Mouse (Mus musculus): ENCODE measurements around the gene Slc25a51. TPM values are rescaled to one million over a fixed set of nuclear protein-coding genes. Genes with fewer than 3 reads are reported as not detected.

Slc25a51 gene
- polyA plus RNA-seq, 1 experiment from 2014 or later: 77.6 TPM

DNA sequence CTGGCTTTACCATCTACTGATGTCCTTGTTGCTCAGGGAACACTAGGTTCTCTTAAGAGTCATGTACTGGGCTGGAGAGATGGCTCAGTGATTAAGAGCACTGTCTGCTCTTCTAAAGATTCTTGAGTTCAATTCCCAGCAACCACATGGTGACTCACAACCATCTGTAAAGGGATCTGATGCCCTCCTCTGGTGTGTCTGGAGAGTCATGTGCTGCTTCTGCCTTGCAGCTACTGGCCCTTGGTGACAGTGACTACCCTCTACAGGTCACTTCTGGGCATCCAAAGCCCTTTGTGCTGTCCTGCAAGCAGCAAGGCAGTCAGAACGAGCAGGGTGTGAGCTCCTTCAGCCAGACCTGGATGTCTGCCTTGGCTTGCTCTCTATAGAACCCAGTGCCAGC, 33.2 kb upstream of the Slc25a51 start:
- no peak for ATAC-seq (replicated peaks)

GRCm38 (mm10) chr4:45439281-45439680, 30.7 kb upstream of the Slc25a51 start:
- Histone ChIP-seq H3K9ac (no peak overlapping the region), H3K4me3 (no peak overlapping the region), H3K9me3 (no peaks in the 10 kb centered on the region), H3K27me3 (replicated peaks) (no peaks in the 10 kb centered on the region), H3K36me3 (replicated peaks) (no peaks in the 10 kb centered on the region), H3K4me1 (peaks cover 33% of the 10 kb centered on the region), H3K27ac (no peak overlapping the region), H3K4me2 (no peak overlapping the region)
- WGBS: 48% methylated on average over 5 of the region's 5 CpGs
- no peak for ATAC-seq (replicated peaks)

More for the DNA sequence above, 33.2 kb upstream of the Slc25a51 start:
- 79% methylated on average over 1 of the region's 1 CpGs for WGBS
- Histone ChIP-seq H3K4me2 (no peak overlapping the region), H3K4me3 (no peak overlapping the region), H3K4me1 (peaks cover 19% of the 10 kb centered on the region), H3K27ac (no peak overlapping the region), H3K36me3 (replicated peaks) (no peaks in the 10 kb centered on the region), H3K9ac (no peak overlapping the region), H3K9me3 (no peaks in the 10 kb centered on the region), H3K27me3 (replicated peaks) (no peaks in the 10 kb centered on the region)

GRCm38 (mm10) chr4:45437010-45437409, 28.4 kb upstream of the Slc25a51 start:
- H3K4me2 ChIP-seq: no peak overlapping the region
- H3K4me1 ChIP-seq: peaks cover 35% of the 10 kb centered on the region
- H3K9me3 ChIP-seq: no peaks in the 10 kb centered on the region
- no peak for ATAC-seq (replicated peaks)
- H3K27me3 ChIP-seq (replicated peaks): no peaks in the 10 kb centered on the region
- H3K4me3 ChIP-seq: no peak overlapping the region
- no peak overlapping the region for H3K27ac ChIP-seq
- H3K36me3 ChIP-seq (replicated peaks): no peaks in the 10 kb centered on the region
- H3K9ac ChIP-seq: peak overlapping the region; percentile 11; the same call in 1 of the 2 replicates
- 43% methylated on average over 3 of the region's 3 CpGs for WGBS

DNA sequence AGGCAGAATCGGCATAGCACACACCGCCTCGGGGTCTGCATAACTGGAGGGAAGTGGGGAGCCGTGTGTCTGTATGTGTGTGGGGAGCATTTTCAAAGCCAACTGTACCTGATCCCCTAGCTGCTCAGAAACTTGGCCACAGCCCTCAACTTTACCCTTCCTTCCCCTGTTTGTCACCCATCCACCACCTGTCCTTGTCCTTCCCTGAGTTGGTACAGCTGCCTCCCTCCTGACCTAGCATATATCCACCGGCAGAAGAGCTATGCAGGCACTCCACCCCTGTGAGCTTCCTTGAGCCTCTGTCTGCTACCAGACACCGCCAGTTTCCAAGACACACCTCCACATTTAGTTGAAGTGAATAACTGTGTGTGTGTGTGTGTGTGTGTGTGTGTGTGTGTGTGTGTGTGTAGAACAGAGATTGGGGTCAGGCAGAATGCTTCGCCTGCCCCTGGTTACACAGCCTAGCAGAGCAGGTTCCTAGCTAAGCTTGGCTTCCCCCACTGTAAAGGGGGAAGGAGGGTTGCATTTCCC, 27.9 kb upstream of the Slc25a51 start:
- Histone ChIP-seq H3K4me1 (peaks cover 35% of the 10 kb centered on the region), H3K27ac (peak overlapping the region; percentile 35; the same call in 1 of the 2 replicates), H3K4me3 (no peak overlapping the region), H3K9ac (no peak overlapping the region), H3K4me2 (no peak overlapping the region), H3K36me3 (replicated peaks) (no peaks in the 10 kb centered on the region), H3K27me3 (replicated peaks) (no peaks in the 10 kb centered on the region), H3K9me3 (no peaks in the 10 kb centered on the region)
- 61% methylated on average over 7 of the region's 7 CpGs for WGBS
- ATAC-seq (replicated peaks): no peak; the same call in 1 of the 2 replicates

DNA sequence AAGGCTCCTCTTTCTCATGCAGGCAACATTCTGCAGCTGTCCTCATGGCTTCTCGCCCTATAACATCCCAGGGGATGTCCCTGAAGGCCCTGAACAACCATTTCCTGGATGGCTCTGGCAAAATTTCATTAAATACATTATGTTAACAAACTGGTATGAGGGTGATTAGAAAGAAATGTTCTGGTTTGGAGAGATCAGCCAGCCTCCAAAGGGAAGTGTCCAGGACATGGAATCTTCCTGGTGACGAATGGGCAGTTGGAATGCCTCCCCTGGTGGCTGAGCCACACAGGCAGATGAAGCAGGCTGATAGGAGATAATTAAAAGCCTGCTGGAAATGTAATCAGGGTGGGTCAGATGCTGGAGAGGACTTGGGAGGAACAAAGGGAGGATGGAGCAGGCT, 27.3 kb upstream of the Slc25a51 start:
- Histone ChIP-seq H3K27me3 (replicated peaks) (no peaks in the 10 kb centered on the region), H3K4me1 (peaks cover 35% of the 10 kb centered on the region), H3K4me2 (no peak overlapping the region), H3K27ac (peak overlapping the region; percentile 35; the same call in 1 of the 2 replicates), H3K36me3 (replicated peaks) (no peaks in the 10 kb centered on the region), H3K9me3 (no peaks in the 10 kb centered on the region), H3K4me3 (no peak overlapping the region), H3K9ac (no peak overlapping the region)
- 48% methylated on average over 2 of the region's 2 CpGs for WGBS
- ATAC-seq (replicated peaks): no peak

- WGBS: 72% methylated on average over 4 of the region's 4 CpGs
- Histone ChIP-seq H3K27me3 (replicated peaks) (no peaks in the 10 kb centered on the region), H3K4me1 (peaks cover 35% of the 10 kb centered on the region), H3K4me3 (no peak overlapping the region), H3K9me3 (no peaks in the 10 kb centered on the region), H3K4me2 (no peak overlapping the region), H3K36me3 (replicated peaks) (no peaks in the 10 kb centered on the region), H3K27ac (no peak overlapping the region), H3K9ac (no peak overlapping the region)
- no peak for ATAC-seq (replicated peaks)
These were observed 26.1 kb upstream of the Slc25a51 start for GRCm38 (mm10) chr4:45434681-45435080.

DNA sequence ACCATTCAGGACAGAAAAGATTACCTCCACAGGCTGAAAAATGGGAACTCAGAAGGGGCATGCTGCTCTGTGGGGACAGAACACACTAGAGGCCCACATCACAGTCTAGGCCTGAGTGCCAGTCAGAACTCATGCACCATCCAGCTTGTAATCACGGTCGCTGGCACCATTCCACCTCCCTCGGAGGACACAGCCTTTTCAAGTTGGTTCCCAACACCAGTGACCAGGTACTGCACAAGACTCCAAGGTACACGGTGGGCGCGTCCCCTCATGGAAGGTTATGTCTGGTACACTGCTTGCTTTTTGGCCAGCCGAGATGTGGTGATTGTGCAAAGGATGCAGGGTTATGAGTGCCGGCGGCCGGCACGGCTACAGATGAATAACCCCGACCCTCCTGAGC, 25.5 kb upstream of the Slc25a51 start:
- Histone ChIP-seq H3K9ac (no peak overlapping the region), H3K27ac (no peak overlapping the region), H3K9me3 (no peaks in the 10 kb centered on the region), H3K36me3 (replicated peaks) (no peaks in the 10 kb centered on the region), H3K4me2 (no peak overlapping the region), H3K4me3 (no peak overlapping the region), H3K4me1 (peaks cover 37% of the 10 kb centered on the region), H3K27me3 (replicated peaks) (no peaks in the 10 kb centered on the region)
- ATAC-seq (replicated peaks): no peak
- WGBS: 77% methylated on average over 12 of the region's 12 CpGs

DNA sequence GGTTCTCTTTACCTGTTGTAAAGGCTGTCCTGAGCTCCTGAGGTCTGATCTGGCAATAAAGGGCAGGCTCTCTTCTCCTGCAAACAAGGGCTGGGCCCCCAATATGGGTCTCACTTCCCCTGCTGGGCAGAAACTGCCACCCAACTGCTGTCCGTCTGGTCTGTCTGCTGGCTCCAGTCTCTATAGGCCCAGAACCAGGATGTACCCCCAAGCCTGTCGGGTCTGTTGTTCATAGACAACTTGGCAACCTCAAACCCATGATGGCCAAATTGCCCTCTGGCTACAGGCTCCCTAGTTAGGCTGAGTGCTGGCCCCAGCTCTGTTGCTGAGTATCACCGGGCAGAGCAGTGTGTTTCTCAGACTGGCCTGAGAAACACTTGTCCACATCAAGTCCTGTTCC, 23.2 kb upstream of the Slc25a51 start:
- H3K36me3 ChIP-seq (replicated peaks): no peaks in the 10 kb centered on the region
- no peak for ATAC-seq (replicated peaks)
- no peaks in the 10 kb centered on the region for H3K9me3 ChIP-seq
- H3K4me2 ChIP-seq: no peak overlapping the region
- H3K9ac ChIP-seq: no peak overlapping the region
- H3K4me1 ChIP-seq: peaks cover 39% of the 10 kb centered on the region
- no peak overlapping the region for H3K27ac ChIP-seq
- H3K4me3 ChIP-seq: no peak overlapping the region
- no peaks in the 10 kb centered on the region for H3K27me3 ChIP-seq (replicated peaks)
- 85% methylated on average over 3 of the region's 3 CpGs for WGBS

GRCm38 (mm10) chr4:45431316-45431715, 22.8 kb upstream of the Slc25a51 start:
- no peak overlapping the region for H3K27ac ChIP-seq
- H3K4me2 ChIP-seq: no peak overlapping the region
- WGBS: 89% methylated on average over 3 of the region's 3 CpGs
- peaks cover 39% of the 10 kb centered on the region for H3K4me1 ChIP-seq
- H3K9me3 ChIP-seq: no peaks in the 10 kb centered on the region
- H3K9ac ChIP-seq: no peak overlapping the region
- no peak overlapping the region for H3K4me3 ChIP-seq
- ATAC-seq (replicated peaks): no peak
- no peaks in the 10 kb centered on the region for H3K27me3 ChIP-seq (replicated peaks)
- H3K36me3 ChIP-seq (replicated peaks): no peaks in the 10 kb centered on the region

DNA sequence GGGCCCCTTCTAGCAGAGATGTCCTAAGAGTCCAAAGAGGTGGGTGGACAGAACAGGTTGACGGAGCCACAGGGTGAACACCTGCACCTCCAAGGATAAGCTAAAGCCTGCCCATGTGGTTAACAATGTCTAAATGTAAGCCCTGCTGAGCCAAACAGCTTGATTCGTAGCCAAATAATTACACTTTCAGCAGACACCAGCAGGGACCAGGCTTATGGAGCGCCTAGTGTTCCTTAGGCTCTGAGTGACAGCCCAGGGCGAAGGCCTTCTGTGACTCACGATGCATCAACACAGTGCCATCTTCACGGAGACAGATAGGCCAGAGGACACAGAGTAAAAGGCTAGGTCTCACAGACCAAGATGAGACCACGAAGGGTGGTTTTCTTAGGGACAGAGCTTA, 20.9 kb upstream of the Slc25a51 start:
- Histone ChIP-seq H3K36me3 (replicated peaks) (no peaks in the 10 kb centered on the region), H3K9ac (no peak overlapping the region), H3K4me1 (peaks cover 28% of the 10 kb centered on the region), H3K27me3 (replicated peaks) (no peaks in the 10 kb centered on the region), H3K4me3 (no peak overlapping the region), H3K4me2 (no peak overlapping the region), H3K9me3 (no peaks in the 10 kb centered on the region), H3K27ac (no peak overlapping the region)
- 50% methylated on average over 7 of the region's 7 CpGs for WGBS
- ATAC-seq (replicated peaks): no peak

GRCm38 (mm10) chr4:45426724-45427457, 18.3 kb upstream of the Slc25a51 start:
- Histone ChIP-seq H3K4me3 (no peak overlapping the region), H3K9me3 (no peaks in the 10 kb centered on the region), H3K4me2 (no peak overlapping the region), H3K4me1 (peaks cover 24% of the 10 kb centered on the region), H3K36me3 (replicated peaks) (no peaks in the 10 kb centered on the region), H3K9ac (no peak overlapping the region), H3K27ac (no peak overlapping the region), H3K27me3 (replicated peaks) (no peaks in the 10 kb centered on the region)
- WGBS: 18% methylated on average over 13 of the region's 13 CpGs
- peak; percentile 66 for ATAC-seq (replicated peaks)

DNA sequence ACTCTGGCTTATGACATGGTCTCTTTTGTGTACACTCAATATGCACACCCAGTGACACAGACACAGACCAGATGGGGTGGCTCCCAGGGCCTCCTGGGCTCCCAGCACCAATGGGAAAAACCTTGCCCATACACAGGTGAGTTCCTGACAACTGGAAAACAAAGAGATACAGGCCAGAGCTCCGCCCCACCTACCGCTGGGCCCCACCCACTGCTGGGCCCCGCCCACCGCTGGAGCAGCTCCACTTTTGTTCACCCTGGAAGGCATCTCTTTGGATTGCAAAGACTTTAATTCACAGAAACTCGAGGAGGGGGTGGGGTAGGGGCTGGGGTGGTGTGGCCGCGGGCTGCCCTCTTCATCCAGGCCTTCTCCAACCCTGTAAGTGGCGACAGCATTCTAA, 14.8 kb upstream of the Slc25a51 start:
- Histone ChIP-seq H3K4me1 (peaks cover 36% of the 10 kb centered on the region), H3K9me3 (no peaks in the 10 kb centered on the region), H3K9ac (no peak overlapping the region), H3K27ac (no peak overlapping the region), H3K4me3 (no peak overlapping the region), H3K27me3 (replicated peaks) (no peaks in the 10 kb centered on the region), H3K36me3 (replicated peaks) (no peaks in the 10 kb centered on the region), H3K4me2 (no peak overlapping the region)
- ATAC-seq (replicated peaks): no peak
- WGBS: 17% methylated on average over 8 of the region's 8 CpGs

DNA sequence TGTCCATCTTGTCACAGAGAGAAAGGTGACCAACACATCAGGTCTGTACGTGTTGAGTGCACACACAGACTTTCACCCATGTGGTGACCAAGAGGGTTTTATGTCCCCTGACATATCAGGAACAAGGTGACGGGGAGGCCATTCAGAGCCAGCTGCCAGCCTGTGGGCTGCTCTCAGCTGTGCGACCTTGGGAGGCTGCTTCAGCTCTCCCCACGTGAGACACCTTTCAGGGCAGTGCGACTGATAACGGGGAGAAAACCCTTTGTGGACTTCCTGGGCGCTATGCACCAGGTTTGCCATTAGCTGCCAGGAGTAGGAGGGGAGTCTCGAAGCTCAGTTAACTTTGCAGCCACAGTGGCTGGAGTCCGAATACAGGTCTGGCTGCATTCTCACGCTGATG, 14.1 kb upstream of the Slc25a51 start:
- Histone ChIP-seq H3K9ac (no peak overlapping the region), H3K27ac (no peak overlapping the region), H3K4me2 (no peak overlapping the region), H3K27me3 (replicated peaks) (no peaks in the 10 kb centered on the region), H3K36me3 (replicated peaks) (no peaks in the 10 kb centered on the region), H3K9me3 (no peaks in the 10 kb centered on the region), H3K4me1 (peaks cover 32% of the 10 kb centered on the region), H3K4me3 (no peak overlapping the region)
- 85% methylated on average over 10 of the region's 10 CpGs for WGBS
- no peak for ATAC-seq (replicated peaks)

All from midbrain, embryonic 15.5 days (tissue).